Mouse (Mus musculus) midbrain, embryonic 12.5 days (tissue): ENCODE measurements around the gene Olfr855. TPM values are rescaled to one million over a fixed set of nuclear protein-coding genes. Genes with fewer than 3 reads are reported as not detected.

Experiments
- ATAC-seq: fragments of 200-750 bp; cut with Nextera tagmentation; 2 replicates; pipeline ENCODE4 v1.8.0; 2017; ENCODE audit warnings: low read depth, moderate TSS enrichment, moderate library complexity; ENCODE audit not compliant: low FRiP score
- H3K27ac ChIP-seq: fragments of 300-500 bp; sonication (generic); replicated peaks from 2 replicates; pipeline ENCODE4 v1.5.1; 2016; ENCODE audit warnings: mild to moderate bottlenecking
- H3K27me3 ChIP-seq: fragments of 300-500 bp; sonication (generic); 2 replicates; pipeline ENCODE4 v1.6.1; 2016; ENCODE audit warnings: mild to moderate bottlenecking
- H3K36me3 ChIP-seq: fragments of 300-500 bp; sonication (generic); 2 replicates; pipeline ENCODE4 v1.6.1; 2016
- H3K4me1 ChIP-seq: fragments of 300-500 bp; sonication (generic); 2 replicates; pipeline ENCODE4 v1.6.1; 2016
- H3K4me2 ChIP-seq: fragments of 300-500 bp; sonication (generic); replicated peaks from 2 replicates; pipeline ENCODE4 v1.6.1; 2016; ENCODE audit warnings: mild to moderate bottlenecking, moderate library complexity
- H3K4me3 ChIP-seq: fragments of 300-500 bp; sonication (generic); 2 replicates; pipeline ENCODE4 v1.5.1; 2016; ENCODE audit warnings: mild to moderate bottlenecking
- H3K9ac ChIP-seq: fragments of 300-500 bp; sonication (generic); replicated peaks from 2 replicates; pipeline ENCODE4 v1.6.1; 2016; ENCODE audit warnings: mild to moderate bottlenecking, moderate library complexity
- H3K9me3 ChIP-seq: fragments of 300-500 bp; sonication (generic); 2 replicates; pipeline ENCODE4 v1.6.1; 2016; ENCODE audit warnings: mild to moderate bottlenecking
- WGBS: fragments of 180-500 bp; shearing (Covaris S2); methylation state at CpG from one replicate; pipeline ENCODE4 v1.1.7; 2016; 5-methylcytosine and 5-hydroxymethylcytosine counted together
- polyA plus RNA-seq: library from polyadenylated mRNA; unstranded; fragments of >200 nt; fragmentation: Nextera tagmentation; extraction: Ambion mirVana; gene quantifications from 2 replicates; pipeline ENCODE4 v1.2.1, GENCODE M21; 2016

Gene Olfr855
- polyA plus RNA-seq = not detected in 2 replicates

DNA sequence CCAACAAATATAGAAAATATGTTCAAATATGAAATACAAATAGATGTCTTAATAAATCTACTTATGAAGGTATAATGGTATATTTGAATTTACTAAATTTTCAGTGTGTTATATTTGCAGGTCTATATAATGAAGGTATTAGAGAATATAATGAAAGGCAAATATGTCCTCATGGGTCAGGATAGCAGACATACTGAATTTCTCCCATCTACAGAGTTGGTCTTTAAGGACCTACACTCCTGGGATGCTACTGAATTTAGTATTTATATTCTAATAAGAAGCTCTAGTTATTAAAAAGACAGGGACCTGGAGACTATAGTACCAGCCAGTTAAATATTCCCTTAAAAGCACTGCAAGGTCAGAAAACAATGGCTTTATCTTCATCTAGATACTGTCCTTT, at the start of gene Olfr855:
TSS of gene Olfr855 (plus strand) at position 301 of the 400 bp plus-strand sequence.
- Histone ChIP-seq H3K27ac (no peak within 1 kb of the TSS), H3K4me3 (no peak within 1 kb of the TSS), H3K27me3 (no peaks in the 10 kb centered on the region), H3K4me2 (no peak within 1 kb of the TSS), H3K9me3 (0 out of 2 replicates have a peak, but pooled peaks cover 6% of the 10 kb centered on the region), H3K4me1 (no peaks in the 10 kb centered on the region), H3K9ac (no peak within 1 kb of the TSS), H3K36me3 (no peaks in the 10 kb centered on the region)
- ATAC-seq = no peak

DNA sequence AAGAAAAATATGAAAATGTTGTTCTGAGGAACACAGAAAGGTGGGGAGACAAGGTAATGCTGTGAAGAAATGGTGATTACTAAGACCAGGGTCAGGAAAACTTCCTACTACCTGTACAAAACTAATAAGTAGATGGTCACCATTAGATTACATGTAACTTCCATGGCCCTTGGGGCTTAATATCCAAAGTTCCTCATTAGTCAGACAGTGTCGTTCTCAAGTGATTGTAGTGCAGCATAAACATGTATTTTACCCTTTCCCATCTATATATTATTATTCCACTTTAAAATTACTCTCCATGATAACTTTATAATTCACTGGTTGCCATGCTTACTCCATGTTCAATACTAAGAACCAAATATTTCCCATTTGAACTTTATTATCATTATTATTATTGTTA, 41.4 kb upstream of the Olfr855 start, which contains the start of gene Olfr853:
TSS of gene Olfr853 (minus strand) at position 101 of the 400 bp plus-strand sequence.
- Histone ChIP-seq H3K9ac (no peak within 1 kb of the TSS), H3K4me2 (no peak within 1 kb of the TSS), H3K4me3 (no peak within 1 kb of the TSS), H3K9me3 (peaks cover 11% of the 10 kb centered on the region), H3K4me1 (no peaks in the 10 kb centered on the region), H3K27me3 (no peaks in the 10 kb centered on the region), H3K36me3 (no peaks in the 10 kb centered on the region), H3K27ac (no peak within 1 kb of the TSS)
- WGBS = 85% methylated on average over 1 of the region's 1 CpGs
- ATAC-seq = no peak

DNA sequence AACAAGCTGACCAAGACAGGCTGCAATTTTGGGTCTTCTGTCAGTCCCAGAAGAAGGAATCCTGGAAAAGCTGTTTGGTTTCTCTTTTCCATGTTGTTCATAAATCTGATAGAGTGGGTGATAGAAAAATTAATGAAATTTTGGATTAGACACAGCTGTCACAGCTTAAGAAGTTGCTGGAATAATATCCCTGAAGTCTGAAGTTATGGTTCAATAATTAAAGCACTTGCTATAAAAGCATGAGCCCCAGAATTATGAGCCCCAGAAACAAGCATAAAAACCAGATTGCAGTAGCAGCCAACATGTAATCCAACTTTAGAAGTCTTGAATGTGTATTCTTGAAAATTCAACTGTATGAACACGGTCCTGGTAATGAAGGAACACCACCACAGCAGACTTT, 15.1 kb upstream of the Olfr855 start, which contains the start of gene Olfr854:
TSS of gene Olfr854 (minus strand) at position 101 of the 400 bp plus-strand sequence.
- 77% methylated on average over 1 of the region's 1 CpGs for WGBS
- Histone ChIP-seq H3K9ac (no peak within 1 kb of the TSS), H3K4me1 (no peaks in the 10 kb centered on the region), H3K36me3 (no peaks in the 10 kb centered on the region), H3K27me3 (no peaks in the 10 kb centered on the region), H3K4me2 (no peak within 1 kb of the TSS), H3K4me3 (no peak within 1 kb of the TSS), H3K27ac (no peak within 1 kb of the TSS), H3K9me3 (peaks cover 17% of the 10 kb centered on the region; the same call in 1 of the 2 replicates)
- no peak for ATAC-seq

DNA sequence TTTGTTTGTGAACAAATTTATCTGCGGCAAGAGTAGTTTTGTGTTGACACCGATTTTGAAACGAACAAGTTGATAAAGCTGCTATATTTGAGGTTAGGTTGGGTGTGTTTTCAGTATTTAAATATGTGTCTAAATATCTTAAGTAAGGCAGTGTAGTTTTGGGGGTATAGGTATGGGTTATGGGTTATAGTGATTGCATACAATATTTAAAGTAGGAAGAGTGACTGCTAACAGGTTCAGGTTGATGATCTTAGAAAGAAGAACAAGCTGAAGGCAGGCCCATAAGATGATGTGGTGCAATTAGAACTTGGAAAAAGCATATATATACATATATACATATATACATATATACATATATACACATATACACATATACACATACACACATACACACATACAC, 38.9 kb downstream of the Olfr855 start:
- Histone ChIP-seq H3K4me1 (no peaks in the 10 kb centered on the region), H3K4me2 (no peak overlapping the region), H3K9me3 (no peaks in the 10 kb centered on the region), H3K27me3 (no peaks in the 10 kb centered on the region), H3K27ac (no peak overlapping the region), H3K4me3 (no peak overlapping the region), H3K9ac (no peak overlapping the region), H3K36me3 (peaks cover 7% of the 10 kb centered on the region; the same call in 1 of the 2 replicates)
- WGBS = 93% methylated on average over 3 of the region's 3 CpGs
- ATAC-seq = peak; percentile 24; the same call in 1 of the 2 replicates

DNA sequence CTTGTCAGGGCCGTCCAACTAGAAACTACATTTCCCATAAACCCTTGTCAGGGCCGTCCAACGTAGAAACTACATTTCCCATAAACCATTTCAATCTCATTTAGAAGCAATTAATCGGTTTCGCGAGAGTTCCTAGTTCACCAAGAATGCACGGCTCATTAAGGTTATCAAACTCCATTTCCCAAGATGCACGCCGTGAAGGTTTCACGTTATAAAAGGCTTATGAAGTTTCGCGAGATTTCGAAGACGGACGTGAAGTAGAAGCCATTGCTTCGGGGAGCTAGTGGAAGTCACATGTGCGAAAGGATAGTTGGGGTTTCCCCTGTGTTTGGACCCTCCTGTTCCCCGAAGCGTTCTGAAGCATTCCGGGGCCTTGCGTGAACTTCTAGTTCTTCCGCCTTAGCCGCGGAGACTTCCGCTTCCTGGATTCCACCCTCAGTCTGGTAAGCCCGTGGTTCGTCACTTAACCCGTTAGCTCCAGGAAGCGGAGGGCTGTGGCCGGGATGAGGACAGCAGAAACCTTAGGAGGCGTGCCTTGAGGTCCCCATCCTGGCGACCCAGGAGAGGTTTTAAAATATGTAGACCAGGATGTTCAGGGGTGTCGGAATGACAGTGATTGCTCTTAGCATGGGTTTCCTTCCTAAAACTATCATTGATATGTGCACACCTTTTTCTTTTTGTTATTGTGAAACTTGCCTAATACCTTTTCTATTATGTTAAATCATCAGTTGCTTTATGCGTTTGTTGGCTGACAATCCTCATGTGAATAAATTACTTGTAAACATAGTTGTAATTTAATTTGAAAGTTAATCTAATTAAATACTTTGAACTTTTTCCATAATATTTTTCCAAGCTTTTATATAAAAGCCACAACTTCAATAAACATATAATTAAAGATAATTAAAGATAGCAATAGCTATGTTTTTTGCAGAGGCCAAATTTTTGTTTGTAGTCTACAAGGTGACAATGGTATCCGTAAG, 39.7 kb downstream of the Olfr855 start, which contains the start of gene Zfp317:
TSS of gene Zfp317 (plus strand) at position 260 of the 980 bp plus-strand sequence.
- no peaks in the 10 kb centered on the region for H3K4me1 ChIP-seq
- H3K4me2 ChIP-seq = peak within 1 kb of the TSS; percentile 42
- H3K9me3 ChIP-seq = no peaks in the 10 kb centered on the region
- no peaks in the 10 kb centered on the region for H3K27me3 ChIP-seq
- peaks cover 10% of the 10 kb centered on the region; the same call in 1 of the 2 replicates for H3K36me3 ChIP-seq
- peak within 1 kb of the TSS; percentile 59 for H3K9ac ChIP-seq
- peak; percentile 96 for ATAC-seq
- WGBS = 2% methylated on average over 35 of the region's 35 CpGs
- H3K4me3 ChIP-seq = peak within 1 kb of the TSS; percentile 57
- H3K27ac ChIP-seq = peak within 1 kb of the TSS; percentile 83

DNA sequence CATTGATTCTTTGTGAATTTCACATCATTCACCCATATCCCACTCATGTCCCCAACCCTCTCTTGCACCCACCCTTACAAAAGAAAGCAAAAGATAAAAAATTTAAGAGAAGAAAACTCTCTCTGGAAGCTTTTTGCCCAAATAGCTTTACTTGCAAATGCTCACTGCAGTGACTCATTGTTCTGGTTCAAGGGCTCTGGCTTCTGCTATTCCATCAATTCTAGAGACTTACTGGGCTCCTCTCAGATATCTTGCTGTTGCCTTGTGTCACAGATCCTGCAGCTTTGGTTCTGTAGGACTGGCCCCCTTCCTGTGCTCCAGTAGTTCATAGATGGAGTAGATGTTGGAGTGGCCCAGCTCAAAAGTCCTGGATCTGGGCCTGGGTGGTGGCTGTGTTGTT, 47.2 kb downstream of the Olfr855 start:
- H3K4me2 ChIP-seq = no peak overlapping the region
- H3K9me3 ChIP-seq = no peaks in the 10 kb centered on the region
- H3K27ac ChIP-seq = no peak overlapping the region
- no peaks in the 10 kb centered on the region for H3K27me3 ChIP-seq
- no peak for ATAC-seq
- peaks cover 28% of the 10 kb centered on the region for H3K36me3 ChIP-seq
- H3K9ac ChIP-seq = no peak overlapping the region
- H3K4me1 ChIP-seq = no peaks in the 10 kb centered on the region
- H3K4me3 ChIP-seq = no peak overlapping the region

Other genes starting within 250 kb of the Olfr855 start
- gene Olfr845, start 246.2 kb upstream of the Olfr855 start, polyA plus RNA-seq = not detected in 2 replicates
- not detected in 2 replicates for gene Olfr846, start 218.6 kb upstream of the Olfr855 start, polyA plus RNA-seq
- gene Olfr847, start 203.9 kb upstream of the Olfr855 start, polyA plus RNA-seq = not detected in 2 replicates
- gene Olfr849, start 142.4 kb upstream of the Olfr855 start, polyA plus RNA-seq = not detected in 2 replicates
- gene Olfr850, start 104.4 kb upstream of the Olfr855 start, polyA plus RNA-seq = not detected in 2 replicates
- not detected in 2 replicates for gene Olfr851, start 89.3 kb upstream of the Olfr855 start, polyA plus RNA-seq
- not detected in 2 replicates for gene Olfr853, start 41.5 kb upstream of the Olfr855 start, polyA plus RNA-seq
- not detected in 2 replicates for gene Olfr854, start 15.2 kb upstream of the Olfr855 start, polyA plus RNA-seq
- gene Zfp317, start 39.5 kb downstream of the Olfr855 start, polyA plus RNA-seq = 45.9 and 47.4 TPM in 2 replicates
- gene Olfr857, start 126.8 kb downstream of the Olfr855 start, polyA plus RNA-seq = not detected in 2 replicates
- not detected in 2 replicates for gene Olfr58, start 197.7 kb downstream of the Olfr855 start, polyA plus RNA-seq
- gene Olfr859, start 222.3 kb downstream of the Olfr855 start, polyA plus RNA-seq = not detected in 2 replicates